Mouse (Mus musculus): ENCODE results near the gene Slc30a3.
"Not testable (repeated sequence)": the region's sequence is repeated elsewhere in the genome, so short reads cannot be mapped to it uniquely, and the experiment has no call there.

Gene Slc30a3

DNA sequence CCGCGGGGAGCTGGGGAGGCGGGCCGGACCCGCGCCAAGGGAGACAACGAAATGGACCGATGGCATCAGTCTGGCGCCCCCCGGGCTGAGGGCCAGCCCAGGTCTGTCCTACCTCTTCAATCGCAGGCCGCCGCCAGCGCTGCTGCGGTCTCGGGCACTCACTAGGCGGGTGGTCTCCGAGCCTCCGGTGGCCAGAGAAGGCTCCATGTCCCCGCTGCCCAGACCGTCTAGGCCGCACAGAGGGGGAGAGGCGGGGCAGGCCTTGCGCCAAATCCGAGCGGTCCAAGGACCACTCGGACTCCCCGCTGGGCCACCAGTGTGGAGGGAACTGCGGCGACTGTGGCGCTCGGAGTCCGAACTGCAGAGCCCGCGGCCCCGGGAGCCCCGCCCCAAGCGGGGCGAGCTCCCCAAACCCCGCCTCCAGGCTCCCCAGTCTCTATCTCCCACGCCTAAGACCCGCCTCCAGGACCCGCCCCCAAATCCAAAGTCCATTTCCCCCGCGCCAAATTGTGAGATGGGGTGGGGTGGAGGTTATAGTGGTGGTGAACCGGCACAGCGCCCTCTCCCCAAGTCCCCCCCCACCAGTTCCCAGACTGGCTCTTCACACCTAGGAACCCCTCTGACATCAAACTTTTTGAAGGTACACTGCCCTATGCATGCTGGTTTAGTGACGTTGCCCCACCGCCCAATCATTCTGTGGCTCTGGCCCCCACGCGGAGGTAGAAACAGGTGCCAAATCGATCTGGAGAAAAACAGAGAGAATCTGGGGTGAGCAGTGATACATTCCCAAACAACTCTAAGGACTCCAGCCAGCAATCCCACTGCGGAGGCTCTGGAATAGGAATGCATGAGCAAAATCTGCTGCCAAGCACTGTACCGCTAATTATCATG is 14.6 kb downstream of the Slc30a3 start:
- DNase-seq (ENCODE audit: low spot score in 2 of 2) = peak in 1 of 2 experiments; percentile 38

DNA sequence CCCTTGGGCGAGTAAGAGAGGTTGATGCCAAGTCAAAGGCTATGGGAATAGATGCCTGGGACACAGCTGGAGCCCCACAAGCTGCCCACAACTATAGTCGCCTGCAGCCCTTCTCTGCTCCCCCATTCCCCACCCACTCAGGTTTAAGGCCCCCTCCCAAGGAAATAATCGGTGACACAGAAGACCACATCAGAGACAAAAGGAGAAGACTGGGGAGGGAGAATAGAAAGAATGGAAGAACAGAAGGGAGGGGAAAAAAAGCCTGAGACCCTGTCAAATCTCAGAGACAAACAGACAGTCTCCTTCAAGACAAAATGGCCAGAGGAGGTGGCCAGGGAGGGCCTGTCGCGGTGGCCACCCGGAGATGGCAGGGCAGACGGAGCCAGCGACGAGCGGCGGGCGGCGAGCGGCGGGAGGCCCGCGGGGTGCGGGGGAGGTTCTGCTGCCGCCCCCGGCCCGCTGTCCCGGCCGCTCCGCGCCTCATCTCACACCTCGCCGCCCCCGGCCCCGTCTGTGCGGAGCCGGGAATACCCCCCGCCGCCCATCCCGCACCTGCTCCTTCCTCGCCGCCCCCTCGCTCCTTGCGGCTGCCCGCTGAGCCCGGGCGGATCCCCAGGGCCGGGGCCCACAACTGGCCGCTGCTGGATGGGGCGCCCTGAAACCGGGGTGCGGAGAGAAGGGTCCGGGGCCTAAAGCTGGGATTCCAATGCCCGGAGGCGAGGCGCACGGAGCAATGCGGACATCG is 15.6 kb downstream of the Slc30a3 start:
- no peak for DNase-seq (ENCODE audit: low spot score in 2 of 2)

DNA sequence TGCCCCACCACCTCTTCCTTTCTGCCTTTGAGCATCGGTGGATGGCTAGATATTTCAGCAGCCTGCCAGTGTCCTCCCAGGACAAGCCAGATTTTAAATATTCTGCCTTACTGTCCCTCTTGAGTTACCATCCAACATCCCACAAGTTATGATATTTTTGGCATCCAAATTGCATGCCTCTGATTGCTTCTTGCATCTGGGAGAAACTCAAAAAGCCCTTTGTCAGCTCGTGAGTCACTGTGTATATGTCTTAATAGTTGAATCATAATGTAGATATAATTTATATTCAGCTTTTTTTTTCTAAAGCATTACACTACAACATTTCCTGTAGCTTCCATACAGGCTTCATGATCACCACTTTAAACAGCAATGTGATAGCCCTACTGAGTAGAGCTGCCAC is 20.9 kb downstream of the Slc30a3 start:
- DNase-seq (ENCODE audit: low spot score in 2 of 2) = no peak

DNA sequence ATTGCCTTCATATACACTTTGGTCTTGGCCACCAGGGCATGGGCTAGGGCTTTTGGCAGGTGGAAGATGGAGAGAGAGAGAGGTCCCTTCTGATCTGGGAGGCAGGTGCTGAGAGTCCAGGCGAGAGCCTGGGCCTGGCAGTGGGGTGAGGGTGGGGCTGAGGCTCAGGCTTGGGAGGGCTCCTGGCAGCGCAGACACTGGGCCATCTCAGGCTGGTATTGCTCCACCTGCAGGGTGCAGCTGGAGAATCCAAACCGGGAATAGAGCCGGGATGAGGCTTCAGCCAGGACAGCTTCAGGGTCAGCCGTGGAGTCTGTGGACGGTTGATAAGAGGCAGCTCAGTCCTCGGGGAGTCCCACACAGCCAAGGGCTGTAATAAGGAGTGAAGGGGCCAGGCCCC is 21.4 kb downstream of the Slc30a3 start:
- DNase-seq (ENCODE audit: low spot score in 2 of 2) = no peak

- DNase-seq (ENCODE audit: low spot score in 2 of 2) = no peak
Measured at GRCm38 (mm10) chr5:31083949-31084348, 24.1 kb downstream of the Slc30a3 start.

DNA sequence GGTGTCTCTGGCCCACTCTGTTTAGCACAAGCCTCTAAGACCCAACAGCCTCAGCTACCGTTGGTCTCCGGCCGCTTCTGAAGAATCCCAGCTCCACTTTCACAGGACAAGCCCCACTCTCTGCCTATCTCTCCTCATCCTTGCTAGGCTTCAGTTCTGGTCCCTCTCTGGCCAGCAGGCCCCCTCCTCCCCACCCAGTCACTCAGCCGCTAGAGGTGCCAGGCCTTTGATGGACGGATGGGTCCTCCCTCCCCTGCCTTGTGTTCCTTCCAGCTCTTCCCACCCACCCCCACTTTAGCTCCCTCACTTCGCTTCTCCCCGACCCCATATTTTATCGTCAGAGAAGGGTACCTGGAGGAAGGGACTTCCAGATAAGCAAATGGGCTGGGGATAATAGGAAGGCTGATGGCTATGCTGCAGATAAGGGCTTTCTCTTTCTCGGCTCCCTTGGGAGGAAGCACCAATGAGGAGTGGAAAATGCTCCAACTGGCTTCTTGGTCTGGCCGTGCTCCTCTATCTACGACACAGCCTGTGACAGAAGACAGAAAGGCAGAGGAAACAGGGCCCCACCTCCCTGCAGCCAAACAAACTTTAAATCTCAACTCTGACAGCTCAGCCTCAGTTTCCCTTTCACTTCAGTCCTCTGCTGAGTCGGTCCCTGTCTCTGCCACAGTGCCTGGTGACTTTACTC is 25.0 kb downstream of the Slc30a3 start:
- DNase-seq (ENCODE audit: low spot score in 2 of 2) = no peak

GRCm38 (mm10) chr5:31082355-31082754 is 25.7 kb downstream of the Slc30a3 start:
- DNase-seq (ENCODE audit: low spot score in 2 of 2) = peak in 1 of 2 experiments; percentile 52

GRCm38 (mm10) chr5:31081386-31081785 is 26.7 kb downstream of the Slc30a3 start:
- DNase-seq (ENCODE audit: low spot score in 2 of 2) = no peak

DNA sequence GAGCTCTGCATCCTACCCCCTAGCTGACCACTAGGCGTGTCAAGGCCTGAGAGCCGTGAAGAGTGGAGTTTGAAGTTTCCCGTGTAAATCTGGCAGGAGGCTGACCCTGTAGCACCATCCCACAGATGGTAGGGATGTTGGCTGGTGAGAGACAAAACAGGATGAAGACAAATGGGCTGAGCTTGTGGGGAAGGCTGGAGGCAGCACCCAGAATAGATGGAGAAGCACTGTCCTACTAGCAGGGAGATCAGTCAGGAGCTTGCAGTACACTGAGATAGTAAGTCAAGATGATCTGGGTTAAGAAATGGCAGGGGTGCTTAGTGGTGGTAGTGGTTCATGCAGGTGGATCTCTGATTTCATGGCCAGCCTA is 27.3 kb downstream of the Slc30a3 start:
- DNase-seq (ENCODE audit: low spot score in 2 of 2) = no peak

- peak; percentile 42 to 58 for DNase-seq (ENCODE audit: low spot score in 2 of 2)
Measured at GRCm38 (mm10) chr5:31080059-31080794, 27.8 kb downstream of the Slc30a3 start.

DNA sequence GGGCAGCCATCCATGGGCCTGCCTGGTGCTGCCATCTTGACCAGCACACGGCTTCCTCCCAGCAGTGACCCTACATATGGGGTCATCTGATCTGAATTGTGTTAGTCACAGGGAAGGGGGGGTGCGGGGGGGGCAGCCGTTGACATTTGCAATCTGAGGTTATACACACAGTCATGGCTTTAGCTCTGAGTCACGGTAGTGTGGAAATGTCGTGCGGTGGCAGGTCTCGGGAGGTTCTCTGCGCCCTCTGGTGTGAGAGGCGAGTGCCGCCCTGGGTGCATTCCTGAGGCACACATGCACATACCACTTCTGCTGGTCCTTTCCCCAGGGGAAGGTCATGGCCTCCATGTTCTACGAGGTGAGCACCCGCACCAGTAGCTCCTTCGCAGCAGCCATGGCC is 31.7 kb downstream of the Slc30a3 start:
- no peak for DNase-seq (ENCODE audit: low spot score in 2 of 2)

GRCm38 (mm10) chr5:31073176-31073575 is 34.9 kb downstream of the Slc30a3 start:
- DNase-seq (ENCODE audit: low spot score in 2 of 2) = no peak

GRCm38 (mm10) chr5:31071821-31072220 is 36.2 kb downstream of the Slc30a3 start:
- no peak for DNase-seq (ENCODE audit: low spot score in 2 of 2)

- DNase-seq (ENCODE audit: low spot score in 2 of 2) = no peak
Measured at GRCm38 (mm10) chr5:31071059-31071458, 37.0 kb downstream of the Slc30a3 start.

GRCm38 (mm10) chr5:31069810-31070209 is 38.2 kb downstream of the Slc30a3 start:
- DNase-seq (ENCODE audit: low spot score in 2 of 2) = no peak

DNA sequence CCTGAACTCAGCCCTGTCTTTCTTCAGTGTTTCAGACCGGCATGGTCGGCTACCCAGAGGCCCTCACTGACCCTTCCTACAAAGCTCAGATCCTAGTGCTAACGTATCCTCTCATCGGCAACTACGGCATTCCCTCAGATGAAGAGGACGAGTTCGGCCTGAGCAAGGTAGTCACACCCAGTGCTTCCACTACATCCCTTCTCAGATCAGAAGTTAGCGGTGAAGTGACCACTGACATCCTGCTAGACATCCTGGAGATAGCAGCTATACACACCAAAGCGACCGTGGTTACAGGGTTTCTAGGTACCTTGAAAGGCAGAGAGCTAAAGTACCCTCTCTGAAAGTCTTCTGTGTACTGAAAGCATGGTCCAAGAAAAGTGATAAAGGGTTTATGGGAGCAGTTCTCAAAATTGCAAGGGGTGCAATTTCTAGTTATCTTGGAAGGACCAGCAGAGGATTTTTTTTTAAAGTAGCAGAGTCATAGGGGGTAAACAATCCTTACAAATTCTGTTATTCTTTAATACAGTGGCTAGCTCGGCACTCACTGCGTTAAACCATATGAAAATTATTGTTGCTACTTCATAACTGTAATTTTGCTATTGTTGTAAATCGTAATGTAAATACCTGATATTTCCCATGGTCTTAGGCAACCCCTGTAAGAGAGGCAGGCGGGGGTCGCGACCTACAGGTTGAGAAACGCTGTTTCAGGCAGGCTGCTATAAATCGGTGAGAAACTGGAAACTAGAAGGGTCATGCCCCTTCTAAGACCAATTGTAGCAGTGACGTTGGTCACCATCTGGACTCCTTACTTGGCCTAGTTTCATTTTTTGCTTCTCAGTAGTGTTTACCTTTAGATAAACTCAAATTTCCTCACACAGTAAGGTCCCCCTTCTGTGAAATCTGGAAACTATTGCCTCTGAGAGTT is 52.6 kb downstream of the Slc30a3 start:
- DNase-seq (ENCODE audit: low spot score in 2 of 2) = no peak

GRCm38 (mm10) chr5:31054261-31055215 is 53.5 kb downstream of the Slc30a3 start, which contains the start of gene Cad:
Gene Cad (plus strand): TSS chr5:31054780.
- DNase-seq (ENCODE audit: low spot score in 2 of 2) = peak; percentile 86 to 91

GRCm38 (mm10) chr5:31053728-31054127 is 54.3 kb downstream of the Slc30a3 start:
- DNase-seq (ENCODE audit: low spot score in 2 of 2) = not testable (repeated sequence)

DNA sequence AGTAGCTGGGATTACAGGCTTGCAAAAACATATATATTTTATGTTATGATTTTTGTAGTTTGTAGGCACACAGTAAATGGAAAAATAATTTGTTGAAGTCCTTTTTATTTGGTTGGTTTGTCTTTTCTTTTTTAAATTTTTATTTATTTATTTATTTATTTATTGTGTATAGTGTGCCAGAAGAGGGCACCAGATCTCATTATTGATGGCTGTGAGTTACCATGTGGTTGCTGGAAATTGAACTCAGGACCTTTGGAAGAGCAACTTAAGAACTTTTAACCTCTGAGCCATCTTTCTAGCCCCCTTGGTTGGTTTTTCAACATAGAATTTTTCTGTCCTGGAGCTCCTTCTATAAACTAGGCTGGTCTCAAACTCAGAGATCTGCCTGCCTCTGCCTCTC is 57.6 kb downstream of the Slc30a3 start:
- no peak for DNase-seq (ENCODE audit: low spot score in 2 of 2)
